Mouse (Mus musculus) T-helper 2 cell (primary cell): ENCODE results near the gene Grid2.
"Not testable (repeated sequence)": the region's sequence is repeated elsewhere in the genome, so short reads cannot be mapped to it uniquely, and the experiment has no call there.

Experiments
- in situ Hi-C: fragments of 300-600 bp; cut with MboI, MseI; formaldehyde crosslinking; loops from one replicate; pipeline ENCODE4 v1.15.1; 2025; ENCODE audit warnings: high pct_unique_total_duplicates

Gene Grid2

GRCm38 (mm10) chr6:63255826-63256555, at the start of gene Grid2:
Gene Grid2, plus strand, starts transcription at chr6:63255876.
- in situ Hi-C loops: no loop called here

- in situ Hi-C loops: no loop called here
Observed at GRCm38 (mm10) chr6:63250738-63251137, 4.9 kb upstream of the Grid2 start.

- in situ Hi-C loops: no loop called here
Observed at GRCm38 (mm10) chr6:63256556-63257405, 1.1 kb downstream of the Grid2 start.

GRCm38 (mm10) chr6:63257406-63257845, 1.8 kb downstream of the Grid2 start:
- in situ Hi-C loops: no loop called here

GRCm38 (mm10) chr6:63257876-63258275, 2.2 kb downstream of the Grid2 start:
- in situ Hi-C loops: no loop called here

GRCm38 (mm10) chr6:63259764-63260163, 4.1 kb downstream of the Grid2 start:
- in situ Hi-C loops: no loop called here

- in situ Hi-C loops: no loop called here
Observed at GRCm38 (mm10) chr6:63284419-63284818, 28.7 kb downstream of the Grid2 start.

GRCm38 (mm10) chr6:63342438-63343004, 86.8 kb downstream of the Grid2 start:
- in situ Hi-C loops: no loop called here

GRCm38 (mm10) chr6:63347015-63347414, 91.3 kb downstream of the Grid2 start:
- in situ Hi-C loops: no loop called here

GRCm38 (mm10) chr6:63381061-63381611, 125.5 kb downstream of the Grid2 start:
- in situ Hi-C loops: no loop called here

- in situ Hi-C loops: no loop called here
Observed at GRCm38 (mm10) chr6:63401698-63402097, 146.0 kb downstream of the Grid2 start.

GRCm38 (mm10) chr6:63417534-63417933, 161.9 kb downstream of the Grid2 start:
- in situ Hi-C loops: no loop called here

- in situ Hi-C loops: no loop called here
Observed at GRCm38 (mm10) chr6:63432751-63433150, 177.1 kb downstream of the Grid2 start.

- in situ Hi-C loops: no loop called here
Observed at GRCm38 (mm10) chr6:63448175-63448574, 192.5 kb downstream of the Grid2 start.

- in situ Hi-C loops: no loop called here
Observed at GRCm38 (mm10) chr6:63482141-63482540, 226.5 kb downstream of the Grid2 start.

GRCm38 (mm10) chr6:63515016-63515415, 259.3 kb downstream of the Grid2 start:
- in situ Hi-C loops: no loop called here

GRCm38 (mm10) chr6:63515957-63516356, 260.3 kb downstream of the Grid2 start:
- in situ Hi-C loops: no loop called here

GRCm38 (mm10) chr6:63531751-63532150, 276.1 kb downstream of the Grid2 start:
- in situ Hi-C loops: no loop called here

- in situ Hi-C loops: no loop called here
Observed at GRCm38 (mm10) chr6:63532901-63533300, 277.2 kb downstream of the Grid2 start.

- in situ Hi-C loops: no loop called here
Observed at GRCm38 (mm10) chr6:63547741-63548140, 292.1 kb downstream of the Grid2 start.

GRCm38 (mm10) chr6:63568741-63569140, 313.1 kb downstream of the Grid2 start:
- in situ Hi-C loops: not testable (repeated sequence)

GRCm38 (mm10) chr6:63590681-63591080, 335.0 kb downstream of the Grid2 start:
- in situ Hi-C loops: no loop called here
